Comparison of ENCODE assay signal across 10 mouse cellular contexts in the genomic region with DNA sequence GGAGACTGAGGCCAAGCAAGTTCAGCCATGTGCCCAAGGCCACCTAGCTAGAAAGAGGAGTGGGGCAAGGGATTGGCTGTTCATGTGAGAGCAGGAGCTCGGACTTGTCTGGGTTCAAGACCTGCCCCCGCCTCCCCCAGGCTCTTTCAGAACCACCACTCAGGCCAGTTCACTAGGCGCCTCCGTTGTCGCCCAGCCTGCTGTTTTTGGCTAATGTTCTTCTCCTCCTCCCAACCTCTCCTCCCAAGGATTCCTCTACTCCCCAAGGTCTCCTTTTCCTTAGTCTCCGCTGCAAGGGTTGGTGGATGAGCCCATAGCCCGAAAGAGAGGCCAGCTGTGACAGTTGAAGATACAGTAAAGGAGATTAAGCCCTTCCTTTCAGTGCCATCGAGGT. TPM values are rescaled to one million over a fixed set of nuclear protein-coding genes. Genes with fewer than 3 reads are reported as not detected.
DNase-seq lines count a peak whose midpoint lies in the region; ATAC-seq and TF ChIP-seq lines count a peak whose summit lies in the region.
"Had no signal": no experiment of that assay in that cellular context is flagged by ENCODE, and none has a peak within 500 bp of the region (broad histone marks: within the 10 kb centered on the region; RNA-seq: fewer than 3 reads in every experiment).

No protein-coding gene starts in this region.

- no peak for TF ChIP-seq EP300 in ES-Bruce4 (IDR thresholded peaks at IDR 0.05; ENCODE audit: insufficient read depth, low read depth, low read length)

- intact Hi-C loops in gastrocnemius, postnatal 14 days (cut with DNase I; ENCODE audit: low total_unique reads) = no loop called here

- WGBS in liver, embryonic 12.5 days (ENCODE audit: insufficient replicate concordance) = 67% methylated on average over 8 of the region's 8 CpGs
- 50% methylated on average over 8 of the region's 8 CpGs for WGBS in limb, embryonic 10.5 days

- no peaks in the 10 kb centered on the region for H3K9me3 ChIP-seq in liver, embryonic 12.5 days (replicated peaks)
- no peaks in the 10 kb centered on the region for H3K9me3 ChIP-seq in ES-Bruce4 (replicated peaks; ENCODE audit: control insufficient read depth, insufficient read depth, low read length, poor library complexity, severe bottlenecking)
- H3K9me3 ChIP-seq in limb, embryonic 10.5 days (replicated peaks) = no peaks in the 10 kb centered on the region
- H3K9me3 ChIP-seq: neural tube, embryonic 12.5 days had no signal

- peaks cover 24% of the 10 kb centered on the region for H3K27me3 ChIP-seq in liver, embryonic 12.5 days (replicated peaks)
- H3K27me3 ChIP-seq in ES-Bruce4 (ENCODE audit: control insufficient read depth, insufficient read depth, low read length, poor library complexity, severe bottlenecking) = no peaks in the 10 kb centered on the region
- H3K27me3 ChIP-seq in limb, embryonic 10.5 days (ENCODE audit: low read depth, poor library complexity, severe bottlenecking) = no peaks in the 10 kb centered on the region
- H3K27me3 ChIP-seq: neural tube, embryonic 12.5 days had no signal

- no peak for ATAC-seq in liver, embryonic 12.5 days

- H3K27ac ChIP-seq in liver, embryonic 12.5 days = 0 out of 2 replicates have a peak overlapping the region, but pooled peaks have one; percentile 23
- H3K27ac ChIP-seq in ES-Bruce4 (ENCODE audit: insufficient read depth, low read length) = peak overlapping the region; percentile 62
- H3K27ac ChIP-seq in limb, embryonic 10.5 days = peak overlapping the region; percentile 88
- H3K27ac ChIP-seq: macrophage; neural tube, embryonic 12.5 days had no signal

- no peak overlapping the region for H3K9ac ChIP-seq in liver, embryonic 12.5 days
- no peak overlapping the region for H3K9ac ChIP-seq in ES-Bruce4 (ENCODE audit: low read depth, poor library complexity, severe bottlenecking)
- H3K9ac ChIP-seq: neural tube, embryonic 12.5 days had no signal

- H3K4me2 ChIP-seq in liver, embryonic 12.5 days = no peak overlapping the region
- H3K4me2 ChIP-seq: neural tube, embryonic 12.5 days had no signal

- TF ChIP-seq POLR2A in ES-Bruce4 (IDR thresholded peaks at IDR 0.05; ENCODE audit: insufficient read depth, low read length) = no peak

- H3K4me3 ChIP-seq in liver, embryonic 12.5 days = no peak overlapping the region
- no peak overlapping the region for H3K4me3 ChIP-seq in ES-Bruce4 (ENCODE audit: low read depth, low read length)
- peak overlapping the region; percentile 22 for H3K4me3 ChIP-seq in limb, embryonic 10.5 days
- H3K4me3 ChIP-seq: neural tube, embryonic 12.5 days had no signal

- H3K4me1 ChIP-seq in liver, embryonic 12.5 days = peaks cover 38% of the 10 kb centered on the region
- peaks cover 17% of the 10 kb centered on the region for H3K4me1 ChIP-seq in ES-Bruce4 (ENCODE audit: control insufficient read depth, insufficient read depth, low read length)
- peaks cover 79% of the 10 kb centered on the region for H3K4me1 ChIP-seq in limb, embryonic 10.5 days

- no peak for TF ChIP-seq CTCF in ES-Bruce4 (IDR thresholded peaks at IDR 0.05; ENCODE audit: low read depth, low read length)

- no peaks in the 10 kb centered on the region for H3K36me3 ChIP-seq in liver, embryonic 12.5 days
- no peaks in the 10 kb centered on the region for H3K36me3 ChIP-seq in ES-Bruce4 (ENCODE audit: control insufficient read depth, insufficient read depth, low read length, poor library complexity, severe bottlenecking)
- H3K36me3 ChIP-seq in limb, embryonic 10.5 days = no peaks in the 10 kb centered on the region
- H3K36me3 ChIP-seq: neural tube, embryonic 12.5 days had no signal

- peak; percentile 52 for DNase-seq in gastrocnemius, postnatal 14 days
- DNase-seq in gastrocnemius, postnatal 25 days = no peak
- no peak for DNase-seq in liver
- DNase-seq in limb, embryonic 10.5 days (ENCODE audit: low spot score) = no peak
- no peak for DNase-seq in cerebellum, postnatal 10 days
- no peak for DNase-seq in adrenal gland, postnatal 25 days

RNA-seq across cellular contexts. Expression of a gene that starts 19.8 kb away (rescaled TPM):
- under 1 TPM; 0.10 to 0.11 TPM for total RNA-seq in gastrocnemius, postnatal 14 days (2021)
- total RNA-seq in gastrocnemius, postnatal 25 days (2021) = not detected
- 0.39 and 0.44 TPM in 2 replicates for polyA plus RNA-seq in liver, embryonic 12.5 days (2016; fragmentation: Nextera tagmentation; extraction: Ambion mirVana)
- polyA plus RNA-seq in ES-Bruce4 (2011; ENCODE audit: insufficient read depth, insufficient read length, low read depth, missing spikeins) = not detected in 2 replicates
- 0.82 and 1.3 TPM in 2 replicates for polyA plus RNA-seq in limb, embryonic 10.5 days (2016; fragmentation: Nextera tagmentation; extraction: Ambion mirVana)
- 0.21 TPM in 1 of 2 replicates, not detected in the other for total RNA-seq in adrenal gland, postnatal 25 days (2021)

RNA-seq across cellular contexts. Expression of a gene that starts 45.9 kb away (rescaled TPM):
- under 1 TPM in 1 of 2 experiments, not detected in 1; 0.10 TPM for total RNA-seq in gastrocnemius, postnatal 14 days (2021)
- total RNA-seq in gastrocnemius, postnatal 25 days (2021) = under 1 TPM in 1 of 2 experiments, not detected in 1; 0.05 TPM
- polyA plus RNA-seq in liver, embryonic 12.5 days (2016; fragmentation: Nextera tagmentation; extraction: Ambion mirVana) = 0.17 and 0.39 TPM in 2 replicates
- polyA plus RNA-seq in ES-Bruce4 (2011; ENCODE audit: insufficient read depth, insufficient read length, low read depth, missing spikeins) = 12.8 and 13.9 TPM in 2 replicates
- polyA plus RNA-seq in limb, embryonic 10.5 days (2016; fragmentation: Nextera tagmentation; extraction: Ambion mirVana) = 0.74 and 1.4 TPM in 2 replicates
- 0.12 TPM in 1 of 2 replicates, not detected in the other for total RNA-seq in adrenal gland, postnatal 25 days (2021)

Comparison
In these comparisons a context has a peak if more than half of its experiments do, and no peak if none do; other contexts are left out.
1. H3K27ac ChIP-seq: peak in every context shown above with its lines; median percentile 88 in limb, embryonic 10.5 days; 62 in ES-Bruce4; 23 in liver, embryonic 12.5 days.